Mouse (Mus musculus) T-cell, adult 66 days (primary cell): ENCODE measurements around the gene Fer1l4. TPM values are rescaled to one million over a fixed set of nuclear protein-coding genes. Genes with fewer than 3 reads are reported as not detected.

Experiments
- total RNA-seq, 2 experiments: library from RNA; stranded (reverse); gene quantifications; 3 replicates in 1 of 2; 4 replicates in 1 of 2; pipeline ENCODE4 v1.2.4; 2023

The Fer1l4 gene
- not detected for total RNA-seq

GRCm38 (mm10) chr2:156052816-156053215 is at the start of gene Fer1l4:
Gene Fer1l4, minus strand, starts transcription at chr2:156052947.

GRCm38 (mm10) chr2:156065099-156066041 is 12.6 kb upstream of the Fer1l4 start, which contains the start of gene Spag4:
Gene Spag4, plus strand, starts transcription at chr2:156065175.

GRCm38 (mm10) chr2:156007888-156008532 is 44.7 kb downstream of the Fer1l4 start, which contains the start of the genes 6430550D23Rik and Ergic3:
Gene 6430550D23Rik, minus strand, starts transcription at chr2:156007977.
Gene Ergic3, plus strand, starts transcription at chr2:156008045.

Other genes with a start within 250 kb of the Fer1l4 start
- gene BC029722, start 233.5 kb downstream of the Fer1l4 start, total RNA-seq, result 10 to 100 TPM; 24.3 to 24.6 TPM
- gene Eif6, start 226.0 kb downstream of the Fer1l4 start, total RNA-seq, result 100 to 1,000 TPM in 1 of 2 experiments, 10 to 100 TPM in 1; 98.6 to 120 TPM
- gene Fam83c, start 218.1 kb downstream of the Fer1l4 start, total RNA-seq, result under 1 TPM; 0.35 to 0.41 TPM
- gene Uqcc1, start 122.6 kb downstream of the Fer1l4 start, total RNA-seq, result 10 to 100 TPM; 38.5 to 53.1 TPM
- gene Gm15557, start 112.2 kb downstream of the Fer1l4 start, total RNA-seq, result not detected
- gene Gdf5, start 107.6 kb downstream of the Fer1l4 start, total RNA-seq, result not detected
- 10 to 100 TPM; 72.5 to 85.7 TPM for gene Cep250, start 96.5 kb downstream of the Fer1l4 start, total RNA-seq
- gene 6430550D23Rik, start 45.0 kb downstream of the Fer1l4 start, total RNA-seq, result 1 to 10 TPM; 1.2 to 2.3 TPM
- gene Ergic3, start 44.9 kb downstream of the Fer1l4 start, total RNA-seq, result 10 to 100 TPM; 77.1 to 77.8 TPM
- gene Spag4, start 12.2 kb upstream of the Fer1l4 start, total RNA-seq, result 1 to 10 TPM; 2.8 TPM
- gene Cpne1, start 59.0 kb upstream of the Fer1l4 start, total RNA-seq, result 10 to 100 TPM; 63.4 to 91.1 TPM
- gene Rbm12, start 59.0 kb upstream of the Fer1l4 start, total RNA-seq, result 10 to 100 TPM; 40.3 to 43.1 TPM
- 10 to 100 TPM; 22.9 to 23.5 TPM for gene Gm28036, start 74.1 kb upstream of the Fer1l4 start, total RNA-seq
- gene Romo1, start 91.1 kb upstream of the Fer1l4 start, total RNA-seq, result 10 to 100 TPM; 42.3 to 77.1 TPM
- gene Nfs1, start 91.2 kb upstream of the Fer1l4 start, total RNA-seq, result 10 to 100 TPM; 34.0 to 34.8 TPM
- 1,000 to 10,000 TPM; 2,155 to 2,502 TPM for gene Rbm39, start 127.3 kb upstream of the Fer1l4 start, total RNA-seq
- 10 to 100 TPM; 56.2 to 75.8 TPM for gene Phf20, start 143.5 kb upstream of the Fer1l4 start, total RNA-seq